Mouse (Mus musculus): ENCODE measurements around the gene Exosc5.

GRCm38 (mm10) chr7:25683474-25684180, 24.7 kb downstream of the Exosc5 start:
- TF ChIP-seq CTCF (IDR thresholded peaks at IDR 0.05): no peak
- 0 out of 2 replicates have a peak, but pooled peaks have one; percentile 24 for TF ChIP-seq POLR2A (IDR thresholded peaks at IDR 0.05; ENCODE audit: insufficient read depth, low read depth, low read length)

All from heart, adult 2 months (tissue).